Mouse (Mus musculus): ENCODE data around the gene Hcfc1r1.

The Hcfc1r1 gene

DNA sequence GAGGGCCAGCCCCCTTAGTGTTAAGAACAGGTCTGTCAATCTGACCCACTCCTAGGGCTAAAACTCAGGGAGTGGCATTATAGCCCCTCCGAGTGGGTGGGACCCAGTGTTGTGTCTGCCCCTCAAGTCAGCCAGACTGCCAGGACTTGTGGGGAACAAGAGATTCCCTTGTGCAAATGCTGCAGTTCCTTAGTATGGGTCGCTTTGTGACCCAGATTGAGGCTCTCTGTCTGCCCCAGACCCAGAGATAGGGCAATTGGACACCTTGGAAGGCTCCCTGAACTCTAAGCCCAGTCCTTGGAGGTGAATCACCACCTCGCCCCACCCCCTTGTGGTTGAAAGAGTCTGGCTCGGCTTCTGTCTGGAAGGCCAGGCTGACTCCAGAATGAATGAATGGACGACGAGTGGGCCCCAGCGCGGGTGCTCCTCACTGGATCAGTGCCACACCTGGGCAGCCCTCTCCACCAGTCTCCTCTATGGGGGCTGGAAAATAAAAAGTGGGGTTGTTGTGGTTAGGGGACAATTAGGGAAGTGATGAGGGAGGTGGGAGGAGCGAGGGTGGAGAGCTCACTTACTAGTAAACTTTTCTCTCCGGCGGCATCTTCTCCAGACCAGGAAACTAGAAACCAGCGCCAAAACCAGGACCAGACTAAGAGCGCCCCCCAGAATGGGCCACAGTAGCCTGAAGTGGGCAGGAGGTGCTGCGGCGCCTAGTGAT lies 2.3 kb downstream of the Hcfc1r1 start:
- peak; percentile 66 for DNase-seq

DNA sequence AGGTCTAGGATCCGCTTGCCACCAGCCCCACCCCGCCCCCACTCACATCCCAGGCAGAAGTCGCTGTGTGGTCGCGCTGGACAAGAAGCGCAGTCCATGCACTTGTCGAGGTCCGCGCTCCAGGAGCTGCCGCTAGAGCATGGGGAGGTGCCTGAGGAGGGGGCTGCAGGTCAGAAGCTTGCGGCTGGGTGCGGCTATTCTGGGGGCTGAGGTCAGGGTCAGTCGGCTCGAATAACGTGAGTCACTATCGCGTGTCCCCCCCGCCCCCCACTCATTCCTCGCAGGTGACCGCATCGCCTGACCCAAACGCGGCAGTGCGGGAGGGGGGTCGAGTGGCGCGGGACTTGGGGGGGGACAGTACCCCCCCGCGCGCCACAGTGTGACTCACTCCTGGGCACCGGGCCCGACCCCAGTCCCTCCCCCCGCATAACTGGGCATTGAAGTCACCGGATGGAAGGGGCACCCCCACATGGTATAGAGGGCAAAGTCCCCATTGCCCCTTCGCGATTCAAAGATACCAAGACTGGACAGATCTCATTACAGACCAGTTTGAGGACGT lies 3.2 kb downstream of the Hcfc1r1 start:
- peak; percentile 68 for DNase-seq

DNA sequence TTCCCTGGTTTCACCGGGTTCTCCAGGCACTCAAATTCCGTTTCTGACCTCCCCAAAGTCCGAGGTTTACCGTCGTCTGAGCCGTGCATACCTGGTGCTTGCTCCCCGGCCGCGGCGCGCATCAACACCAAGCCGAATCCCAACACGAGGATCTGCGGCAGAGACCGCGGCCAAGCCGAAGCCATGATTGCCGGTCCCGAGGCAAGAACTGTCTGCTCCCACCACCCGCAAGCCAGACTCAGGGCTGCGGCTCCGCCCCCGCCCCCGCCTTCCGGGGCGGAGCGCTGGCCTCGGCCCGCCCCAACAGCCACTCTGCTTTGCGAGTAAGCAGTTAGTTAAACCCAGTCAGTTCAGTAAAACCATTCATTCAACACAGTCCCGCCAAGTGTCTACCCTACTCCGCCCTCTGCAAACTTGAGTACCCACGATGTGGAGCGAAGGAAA lies 3.9 kb downstream of the Hcfc1r1 start, which contains the start of gene Tnfrsf12a:
Tnfrsf12a (minus strand) TSS at position 233 of the 444 bp plus-strand sequence.
- DNase-seq = peak; percentile 84

DNA sequence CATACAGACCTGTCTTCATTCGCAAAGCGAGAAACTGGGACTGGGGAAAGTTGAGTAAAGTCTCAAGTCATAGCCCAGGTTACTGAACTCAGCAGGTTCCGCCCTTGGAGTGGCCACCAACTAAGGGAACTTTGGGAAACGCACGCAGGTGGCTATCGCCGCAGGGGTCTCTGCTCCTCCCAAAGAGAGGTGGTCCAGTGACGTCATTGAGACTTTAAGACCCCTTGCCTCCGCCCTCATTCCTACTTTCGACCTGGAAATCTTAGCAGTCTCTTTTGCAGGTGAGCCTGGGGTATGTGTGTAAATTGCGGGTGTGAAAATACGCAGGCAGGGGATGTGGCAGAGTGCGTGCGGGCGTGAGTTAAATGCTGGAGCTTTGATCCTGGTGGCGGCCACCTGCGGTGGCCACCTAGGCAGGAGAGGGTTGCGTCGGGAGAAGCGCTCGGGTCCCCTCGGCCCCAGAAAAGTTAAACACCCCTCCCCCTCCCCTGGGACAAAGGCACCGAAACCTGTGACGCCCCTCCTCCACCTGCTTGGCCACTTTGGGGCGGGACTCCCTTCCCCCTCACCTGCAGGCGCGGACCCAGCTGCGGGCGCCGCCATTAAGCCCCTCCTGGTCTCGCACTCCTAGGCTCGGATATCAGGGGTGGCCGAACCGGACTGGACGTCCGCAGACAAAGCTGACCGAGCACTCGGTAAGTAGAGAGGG lies 5.9 kb downstream of the Hcfc1r1 start, which contains the start of gene Cldn6:
Cldn6 (plus strand) TSS at position 123 of the 709 bp plus-strand sequence.
- DNase-seq = no peak

DNA sequence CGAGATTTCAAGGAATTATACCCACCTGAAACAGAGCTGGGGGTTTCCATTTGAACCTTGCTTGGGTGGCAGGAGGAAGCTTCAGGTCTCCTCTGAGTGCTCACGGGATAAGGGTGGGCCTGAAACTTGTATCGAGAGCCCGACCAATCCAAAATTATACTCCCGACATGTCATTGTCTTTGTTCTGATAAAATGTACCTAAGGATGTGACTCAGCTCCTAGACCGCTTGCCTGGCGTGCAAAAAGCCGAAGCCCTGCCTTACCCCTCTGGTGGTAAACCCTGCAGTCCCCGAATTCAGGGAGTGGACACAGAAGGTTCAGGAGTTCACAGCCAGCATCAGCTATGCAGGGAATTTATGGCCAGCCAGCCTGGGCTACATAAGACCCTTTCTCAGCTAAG lies 6.9 kb downstream of the Hcfc1r1 start:
- no peak for DNase-seq

DNA sequence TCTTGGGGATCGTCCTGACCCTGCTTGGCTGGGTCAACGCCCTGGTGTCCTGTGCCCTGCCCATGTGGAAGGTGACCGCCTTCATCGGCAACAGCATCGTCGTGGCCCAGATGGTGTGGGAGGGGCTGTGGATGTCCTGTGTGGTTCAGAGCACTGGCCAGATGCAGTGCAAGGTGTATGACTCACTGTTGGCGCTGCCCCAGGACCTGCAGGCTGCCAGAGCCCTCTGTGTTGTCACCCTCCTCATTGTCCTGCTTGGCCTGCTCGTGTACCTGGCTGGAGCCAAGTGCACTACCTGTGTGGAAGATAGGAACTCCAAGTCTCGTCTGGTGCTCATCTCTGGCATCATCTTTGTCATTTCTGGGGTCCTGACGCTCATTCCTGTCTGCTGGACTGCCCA lies 7.7 kb downstream of the Hcfc1r1 start:
- no peak for DNase-seq

DNA sequence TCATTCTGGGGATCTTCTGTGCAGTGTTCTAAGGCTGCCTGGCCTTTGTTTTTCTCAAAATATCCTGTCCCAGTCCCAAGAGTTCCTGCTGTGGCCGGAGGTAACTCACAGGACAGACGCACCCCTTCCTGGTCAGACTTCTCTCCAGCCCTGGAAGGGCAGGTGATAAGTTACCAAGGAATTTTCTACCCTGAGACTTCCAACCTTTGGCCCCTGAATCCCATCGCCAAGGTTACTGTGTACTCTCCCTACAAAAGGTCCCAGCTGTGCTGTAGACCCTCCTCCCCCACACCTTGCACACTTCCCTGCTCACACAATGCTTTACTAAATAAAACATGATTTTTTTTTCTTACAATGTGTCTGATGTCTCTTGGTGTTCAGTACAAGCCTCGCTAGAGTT lies 8.7 kb downstream of the Hcfc1r1 start:
- DNase-seq = no peak

DNA sequence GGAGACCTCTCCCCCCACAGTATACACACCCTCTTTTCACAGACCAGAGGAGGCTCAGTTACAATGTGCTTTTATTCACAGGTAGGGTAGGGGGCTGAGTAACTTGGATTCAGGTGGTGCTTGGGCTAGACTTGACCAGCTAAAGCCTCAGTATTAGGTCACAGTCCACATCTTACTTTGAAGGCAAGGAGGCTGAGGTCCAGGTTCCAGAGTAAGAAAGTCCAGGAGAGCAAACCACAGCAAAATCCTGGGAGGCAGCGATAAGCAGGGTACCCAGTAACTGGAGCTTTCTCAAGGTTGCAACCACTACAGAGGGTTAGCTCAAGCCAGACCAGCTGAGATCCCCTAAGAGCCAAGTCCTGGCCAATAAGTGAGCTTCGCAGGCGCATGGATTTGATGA lies 9.1 kb downstream of the Hcfc1r1 start:
- DNase-seq = no peak

DNA sequence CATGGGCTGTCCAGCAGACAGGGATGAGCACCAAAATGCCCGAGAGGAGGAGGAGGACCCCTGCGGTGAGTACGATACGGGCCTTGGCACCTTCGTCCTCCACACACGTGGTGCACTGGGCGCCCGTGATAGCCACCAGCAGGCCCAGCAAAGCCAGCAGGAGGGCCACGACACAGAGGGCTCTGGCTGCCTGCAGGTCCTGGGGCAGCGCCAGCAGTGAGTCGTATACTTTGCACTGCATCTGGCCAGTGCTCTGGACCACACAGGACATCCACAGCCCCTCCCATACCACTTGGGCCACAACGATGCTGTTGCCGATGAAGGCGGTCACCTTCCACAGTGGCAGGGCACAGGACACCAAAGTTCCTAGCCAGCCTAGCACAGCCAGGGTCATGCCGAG lies 9.8 kb downstream of the Hcfc1r1 start:
- no peak for DNase-seq

DNA sequence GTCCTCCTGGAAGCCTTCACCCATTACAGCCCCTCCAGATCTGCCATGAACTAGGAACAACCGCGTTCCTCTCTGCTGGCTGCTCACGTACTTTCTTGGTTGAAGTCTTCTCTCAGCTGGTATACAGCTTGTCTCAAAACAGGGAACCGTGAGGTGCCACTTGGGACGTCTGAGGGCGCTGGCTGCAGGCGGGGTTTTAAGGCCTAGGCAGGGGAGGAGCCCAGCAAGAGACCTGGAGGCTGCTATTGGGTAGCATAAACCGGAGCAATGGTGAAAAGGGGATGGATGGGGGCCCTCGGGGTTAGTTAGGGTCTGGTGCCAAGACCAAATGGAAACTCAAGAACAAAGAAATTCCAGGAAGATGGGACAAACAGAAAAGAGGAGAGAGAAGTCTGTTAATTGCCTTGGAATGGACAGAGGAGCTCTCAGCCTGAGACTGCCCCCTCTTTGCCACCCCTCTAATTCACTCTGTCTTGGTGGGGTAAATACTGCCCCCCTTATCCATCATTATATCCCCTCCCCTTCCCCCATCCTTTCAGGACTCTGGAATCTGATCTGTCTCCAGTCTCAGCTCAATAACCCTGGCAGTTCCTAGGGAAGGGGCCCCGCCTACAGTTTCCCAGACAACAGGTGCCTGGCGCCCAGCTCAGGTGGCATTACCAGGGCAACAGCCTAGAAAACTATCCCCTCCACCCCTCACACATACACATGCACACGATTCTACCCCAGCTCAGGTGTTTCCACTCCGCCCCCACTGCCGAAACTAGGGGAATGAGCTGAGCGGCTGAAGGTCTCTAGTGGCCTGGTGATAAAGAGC lies 10.7 kb downstream of the Hcfc1r1 start, which contains the start of gene Cldn9:
Cldn9 (minus strand) TSS at position 171 of the 817 bp plus-strand sequence.
- no peak for DNase-seq

DNA sequence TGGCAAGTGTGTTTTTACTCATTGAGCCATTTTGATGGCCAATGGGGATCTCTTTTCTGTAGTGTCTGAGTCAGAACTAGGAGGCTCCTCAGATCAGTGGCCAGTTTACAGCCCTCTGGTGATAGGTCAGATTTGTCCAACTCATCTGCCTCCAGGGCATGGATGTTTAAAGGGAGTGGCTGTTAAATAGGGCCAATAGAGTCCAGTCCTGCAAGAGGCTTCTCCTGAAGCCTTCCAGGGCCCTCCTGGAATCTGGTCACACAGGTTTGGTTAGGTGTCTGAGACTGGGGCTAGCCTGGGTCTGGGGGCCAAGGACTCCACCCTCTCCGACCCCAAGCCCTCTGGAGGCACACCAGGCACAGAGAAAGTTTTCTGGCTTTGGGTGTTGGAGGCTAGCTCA lies 21.1 kb downstream of the Hcfc1r1 start:
- DNase-seq = no peak

DNA sequence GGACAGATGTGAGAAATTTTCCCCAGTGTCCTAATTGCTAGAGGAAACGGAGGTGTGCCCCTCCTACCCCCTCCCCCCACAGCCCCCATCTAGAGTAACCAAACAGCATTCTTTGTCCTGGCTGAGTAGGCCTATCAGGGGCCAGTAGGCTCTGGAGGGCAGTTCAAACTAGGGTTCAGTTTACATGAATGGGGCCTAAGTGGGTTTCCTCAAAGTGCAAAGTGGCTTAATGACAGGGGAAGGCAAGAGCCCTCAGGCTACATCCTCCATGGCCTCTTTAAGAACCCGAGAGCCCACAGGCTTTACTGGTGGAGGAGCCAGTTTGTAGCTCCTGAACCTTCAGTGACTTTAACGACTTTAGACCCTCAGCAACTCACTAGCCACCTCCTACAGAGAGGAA lies 22.4 kb downstream of the Hcfc1r1 start:
- no peak for DNase-seq

DNA sequence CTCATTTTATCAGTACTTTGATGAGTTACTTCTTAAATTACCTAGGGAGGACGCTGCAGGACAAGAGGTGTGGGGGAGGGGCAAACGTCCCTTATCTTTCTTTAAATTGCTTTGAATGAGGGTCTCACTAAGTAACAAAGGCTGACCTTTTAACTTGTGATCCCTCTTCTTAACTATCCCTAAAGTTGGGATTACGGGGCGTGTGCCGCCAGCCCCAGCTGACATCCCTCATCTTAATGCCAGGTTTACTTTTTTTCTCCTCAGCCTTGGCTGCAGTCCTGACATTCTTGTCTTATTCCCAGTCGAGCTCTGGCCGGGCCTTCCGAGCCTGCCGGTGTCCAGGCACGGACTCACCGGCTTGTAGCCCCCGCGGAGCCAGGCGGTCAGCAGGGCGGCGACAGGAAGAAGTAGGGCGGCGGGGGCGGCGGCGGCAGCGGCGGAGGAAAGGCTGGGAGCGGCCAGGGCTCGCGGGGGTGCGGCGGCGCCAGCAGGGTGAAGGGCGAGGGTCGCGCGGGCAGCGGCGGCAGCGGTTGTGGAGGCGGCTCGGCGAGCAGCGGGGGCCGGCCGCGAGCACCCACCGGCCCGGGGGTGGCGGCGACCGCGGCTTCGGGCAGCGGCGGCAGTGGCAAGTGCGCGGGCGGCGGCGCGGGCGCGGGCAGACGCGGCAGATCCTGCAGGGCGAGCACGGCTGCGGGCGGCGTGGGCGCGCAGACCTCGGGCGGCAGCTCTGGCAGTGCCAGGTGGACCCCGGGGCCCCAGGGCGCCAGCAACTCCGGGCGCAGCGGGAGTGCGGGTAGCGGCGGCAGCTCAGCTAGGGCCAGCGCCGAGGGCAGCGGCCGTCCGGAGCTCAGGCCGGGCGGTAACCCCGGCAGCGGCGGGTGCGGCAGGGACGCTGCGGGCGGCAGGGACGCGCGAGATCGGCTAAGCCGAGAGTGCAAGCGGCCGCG lies 26.0 kb downstream of the Hcfc1r1 start:
- DNase-seq = peak; percentile 54

DNA sequence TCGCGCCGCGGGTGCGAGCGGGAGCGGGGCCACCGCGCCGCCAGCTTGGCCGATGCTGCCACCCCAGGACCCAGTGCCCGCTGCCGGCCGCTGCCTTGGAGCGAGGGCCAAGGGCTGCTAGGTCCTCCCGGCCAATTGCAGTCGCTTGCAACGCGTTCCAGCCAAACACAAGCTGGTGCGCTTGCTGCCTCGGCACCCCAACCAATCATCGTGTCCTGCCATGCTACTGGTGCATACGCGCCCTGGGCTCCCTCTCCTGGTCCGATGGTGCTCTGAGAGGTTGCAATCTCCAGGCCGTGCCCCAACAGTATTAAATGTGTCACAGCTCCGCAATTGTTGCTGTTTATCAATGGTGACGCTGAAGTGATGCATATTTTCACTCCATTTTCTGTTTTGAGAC lies 26.7 kb downstream of the Hcfc1r1 start:
- peak; percentile 92 for DNase-seq

DNA sequence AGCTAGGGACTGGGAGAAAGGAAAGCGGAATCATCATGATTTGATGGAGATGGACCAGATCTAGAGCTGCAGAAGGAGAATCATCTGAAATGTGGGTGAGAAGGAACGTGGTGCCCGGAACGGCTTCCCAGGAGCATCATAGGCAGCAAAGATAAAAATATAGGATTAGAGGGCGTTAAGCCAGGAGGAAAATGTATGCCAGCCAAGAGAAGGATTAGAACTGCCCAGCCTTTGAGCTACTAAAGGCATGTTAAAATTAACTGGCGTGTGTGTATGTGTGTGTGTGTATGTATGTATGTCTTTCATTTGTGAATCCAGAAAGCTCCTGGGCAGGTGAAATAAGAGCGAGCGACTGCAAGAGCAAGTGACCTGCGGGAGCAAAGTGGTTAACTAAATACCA lies 29.9 kb downstream of the Hcfc1r1 start:
- DNase-seq = no peak

DNA sequence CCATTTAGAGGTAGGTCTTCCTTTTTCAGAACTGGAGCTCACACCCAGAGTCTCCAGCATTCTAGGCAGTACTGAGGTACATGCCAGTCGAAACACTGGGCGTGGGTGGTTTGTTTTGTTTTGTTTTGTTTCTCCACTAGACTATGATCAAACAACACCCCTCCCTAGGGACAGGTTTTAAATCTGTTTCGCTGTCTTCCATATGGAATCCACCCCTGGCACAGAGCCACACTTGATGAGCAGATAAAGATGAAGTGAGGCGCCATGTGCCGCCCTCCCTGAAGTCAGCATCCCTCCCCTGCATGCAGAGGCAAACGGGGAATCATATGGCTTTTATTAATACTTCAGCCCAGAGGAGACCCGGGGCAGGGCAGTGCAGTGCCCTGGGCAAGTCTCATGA lies 31.3 kb downstream of the Hcfc1r1 start:
- no peak for DNase-seq

DNA sequence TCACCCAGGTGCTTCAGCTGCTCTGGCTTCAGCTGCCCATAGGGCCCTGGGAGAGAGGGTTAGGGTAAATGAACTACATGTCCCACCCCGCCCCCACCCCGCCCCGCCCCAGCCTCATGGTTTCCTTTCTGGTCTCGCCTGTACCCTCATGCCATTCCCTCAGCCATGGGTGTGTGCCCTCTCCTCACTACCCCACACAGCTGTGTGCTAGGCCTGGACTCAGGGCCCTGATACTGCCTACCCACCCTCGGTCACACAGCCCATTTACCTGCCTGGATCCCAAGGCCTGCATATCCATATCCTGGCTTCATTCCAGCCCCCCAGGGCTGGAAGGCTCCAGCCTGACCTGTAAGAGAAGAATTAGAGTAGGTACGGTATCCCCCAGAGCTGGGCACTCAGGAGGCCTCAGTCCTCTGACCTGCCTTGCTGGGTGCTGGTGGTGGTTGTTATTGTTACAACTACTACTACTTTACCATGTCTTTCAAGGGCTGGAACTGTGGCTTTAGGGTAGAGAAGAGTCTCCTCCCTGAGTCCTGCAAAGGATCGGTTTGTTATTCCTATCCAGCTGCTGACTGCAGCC lies 32.2 kb downstream of the Hcfc1r1 start:
- DNase-seq = no peak

DNA sequence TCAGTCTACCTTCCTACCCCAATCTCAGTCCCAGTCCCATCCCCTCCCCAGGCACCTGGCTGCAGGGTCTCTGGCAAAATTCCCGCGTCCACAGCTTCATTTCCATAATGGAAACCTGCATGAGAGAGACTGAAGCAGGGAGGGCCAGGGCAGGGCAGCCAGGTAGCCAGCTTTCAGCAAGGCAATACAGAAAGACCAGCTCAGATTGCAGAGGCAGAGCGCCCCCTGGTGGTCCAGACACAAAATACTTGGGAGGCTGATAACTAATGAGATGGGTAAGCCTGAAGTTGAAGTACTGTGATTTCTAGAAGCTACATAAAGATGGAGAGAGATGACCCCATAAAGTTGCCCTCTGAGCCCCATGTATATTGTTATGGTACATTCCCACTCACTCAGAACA lies 32.8 kb downstream of the Hcfc1r1 start:
- DNase-seq = peak; percentile 80

DNA sequence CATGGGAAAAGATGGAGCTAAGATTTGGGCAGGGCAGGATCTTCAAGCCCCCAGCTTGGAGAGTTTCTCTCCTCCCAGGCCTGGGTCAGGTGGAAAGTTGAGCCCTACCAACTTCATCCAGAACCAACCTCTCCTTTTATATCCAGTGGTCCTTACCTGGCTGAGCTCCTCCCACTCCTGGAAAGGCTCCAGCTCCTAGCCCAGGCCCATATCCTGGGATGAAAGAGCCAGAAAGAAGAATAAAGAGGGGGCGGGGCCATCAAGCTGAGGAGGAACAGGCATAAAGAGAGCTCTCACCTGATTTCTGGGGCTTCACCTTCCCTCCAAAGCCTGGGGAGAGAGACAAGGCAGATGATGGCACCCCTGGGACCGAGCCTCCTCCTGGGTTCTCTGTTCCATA lies 43.6 kb downstream of the Hcfc1r1 start:
- no peak for DNase-seq

DNA sequence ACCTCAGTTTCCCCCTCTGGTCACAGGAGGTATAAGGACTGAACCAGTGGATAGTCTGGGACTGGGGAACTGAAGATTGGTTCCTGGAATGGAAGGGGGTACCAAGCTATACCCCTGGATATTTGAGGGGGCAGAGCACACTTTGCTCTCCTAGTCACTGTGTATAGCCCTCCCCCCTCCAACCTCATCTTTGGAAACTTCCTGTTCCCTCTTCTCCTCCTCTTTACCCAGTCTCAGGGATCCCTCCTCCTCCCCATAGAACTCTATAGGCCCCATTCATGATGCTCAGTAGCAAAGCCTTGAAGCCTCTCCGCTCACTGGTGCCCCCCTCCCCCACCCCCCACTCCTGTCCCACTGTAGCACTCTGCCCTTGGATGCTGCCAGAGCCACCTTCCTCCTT lies 46.1 kb downstream of the Hcfc1r1 start:
- DNase-seq = no peak

DNA sequence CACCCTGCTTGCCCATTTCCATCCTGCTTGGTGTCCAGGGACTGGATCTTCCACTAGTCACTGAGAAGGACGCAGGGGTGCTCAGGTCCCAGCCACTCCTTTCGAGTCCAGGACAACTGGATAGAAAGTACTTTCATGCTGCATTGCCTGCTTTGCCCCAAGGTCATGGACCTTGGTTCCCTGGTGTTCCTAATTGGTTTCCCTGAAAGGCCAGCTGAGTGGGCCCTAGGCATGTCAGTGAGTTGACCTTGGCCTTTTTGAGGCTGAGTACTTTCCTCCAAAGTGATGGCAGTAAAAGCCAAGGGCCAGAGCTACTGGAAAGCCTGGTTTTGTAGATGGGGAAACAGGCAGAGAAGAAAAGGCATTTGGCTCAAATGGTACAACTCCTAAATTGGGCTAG lies 48.5 kb downstream of the Hcfc1r1 start:
- DNase-seq = no peak

All from cerebellum, adult 8-10 months (tissue).